Mouse (Mus musculus) lung, postnatal 0 days (tissue): ENCODE results near the gene Abcb10. TPM values are rescaled to one million over a fixed set of nuclear protein-coding genes. Genes with fewer than 3 reads are reported as not detected.
A peak's percentile ranks its signal among the peaks of the same experiment; 100 is the strongest.
"Not testable (repeated sequence)": the region's sequence is repeated elsewhere in the genome, so short reads cannot be mapped to it uniquely, and the experiment has no call there.

Source experiments
- ATAC-seq: fragments of 200-750 bp; cut with Nextera tagmentation; 2 replicates; pipeline ENCODE4 v1.8.0; 2017; ENCODE audit warnings: moderate library complexity
- DNase-seq: peaks from one replicate; pipeline ENCODE4 v3.0.0-alpha.2; 2016; ENCODE audit warnings: low spot score
- H3K27ac ChIP-seq: fragments of 300-500 bp; sonication (generic); 2 replicates; pipeline ENCODE4 v1.5.1; 2014; ENCODE audit warnings: antibody characterized with exemption, mild to moderate bottlenecking, low read length, mixed read lengths
- H3K27me3 ChIP-seq: fragments of 300-500 bp; sonication (generic); replicated peaks from 2 replicates; pipeline ENCODE4 v1.6.1; 2014; ENCODE audit warnings: low read length, mixed read lengths; ENCODE audit not compliant: insufficient read depth
- H3K36me3 ChIP-seq: fragments of 300-500 bp; sonication (generic); 2 replicates; pipeline ENCODE4 v1.6.1; 2014; ENCODE audit warnings: low read length, mixed read lengths; ENCODE audit not compliant: insufficient read depth
- H3K4me1 ChIP-seq: fragments of 300-500 bp; sonication (generic); 2 replicates; pipeline ENCODE4 v1.6.1; 2014; ENCODE audit warnings: antibody characterized with exemption, low read depth, low read length, mixed read lengths; ENCODE audit not compliant: insufficient read depth
- H3K4me2 ChIP-seq: fragments of 300-500 bp; sonication (generic); replicated peaks from 2 replicates; pipeline ENCODE4 v1.6.1; 2014; ENCODE audit warnings: low read depth, mild to moderate bottlenecking, low read length, moderate library complexity, mixed read lengths
- H3K4me3 ChIP-seq: fragments of 300-500 bp; sonication (generic); 2 replicates; pipeline ENCODE4 v1.5.1; 2014; ENCODE audit warnings: low read depth, low read length
- H3K9ac ChIP-seq: fragments of 300-500 bp; sonication (generic); replicated peaks from 2 replicates; pipeline ENCODE4 v1.6.1; 2014; ENCODE audit warnings: low read depth, mild to moderate bottlenecking
- H3K9me3 ChIP-seq: fragments of 300-500 bp; sonication (generic); 2 replicates; pipeline ENCODE4 v1.6.1; 2016; ENCODE audit warnings: low read length, mixed read lengths
- CTCF ChIP-seq: IDR thresholded peaks from 2 replicates; pipeline ENCODE4 v1.5.1; 2016; ENCODE audit warnings: antibody characterized with exemption, mild to moderate bottlenecking
- EP300 ChIP-seq: IDR thresholded peaks from 2 replicates; pipeline ENCODE4 v1.6.1; 2016; ENCODE audit warnings: antibody characterized with exemption, mild to moderate bottlenecking, control low read depth
- WGBS: fragments of 180-500 bp; shearing (Covaris S2); extraction: QIAGEN DNeasy Blood & Tissue Kit; methylation state at CpG from one replicate; pipeline ENCODE4 v1.1.7; 2014; 5-methylcytosine and 5-hydroxymethylcytosine counted together
- polyA plus RNA-seq: library from polyadenylated mRNA; unstranded; fragments of >200 nt; fragmentation: Nextera tagmentation; extraction: Ambion mirVana; gene quantifications from 2 replicates; pipeline ENCODE4 v1.2.1, GENCODE M21; 2015

The Abcb10 gene
- polyA plus RNA-seq, 1 experiment from 2014 or later, result 10.4 TPM

DNA sequence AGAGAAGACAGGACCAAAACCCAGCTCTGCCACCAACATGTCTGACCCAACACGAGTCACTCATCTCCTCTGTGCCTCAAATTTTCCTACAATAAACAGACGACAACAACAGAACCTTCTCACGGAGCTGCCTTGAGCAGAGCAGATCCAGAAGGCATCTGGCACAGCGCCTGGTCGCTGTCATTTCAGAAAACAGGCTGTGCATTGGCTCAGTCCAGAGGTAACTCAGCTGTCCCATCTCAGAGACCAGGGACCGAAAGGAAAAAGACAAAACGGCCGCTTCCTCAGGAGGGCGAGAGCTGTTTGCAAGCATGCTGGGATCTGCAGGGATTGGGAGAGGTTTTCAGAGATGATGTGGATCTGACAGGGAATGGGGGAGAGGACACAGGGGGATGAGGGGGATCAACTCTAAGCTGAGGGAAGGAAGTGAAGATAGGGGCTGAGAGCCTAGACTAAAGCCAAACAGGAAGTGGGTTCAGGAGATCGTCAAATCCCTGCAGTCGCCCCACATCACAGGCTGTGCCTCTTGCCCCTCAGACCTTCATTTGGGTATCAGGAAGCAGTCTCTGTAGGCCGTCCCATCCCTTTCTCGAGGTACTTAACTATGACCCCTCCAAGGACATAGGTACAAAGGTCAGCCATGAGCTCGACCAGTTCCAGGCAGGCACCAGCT lies 4.6 kb downstream of the Abcb10 start:
- ATAC-seq (peak; percentile 38), DNase-seq (peak; percentile 67)
- H3K4me3 ChIP-seq, result no peak overlapping the region
- no peaks in the 10 kb centered on the region for H3K27me3 ChIP-seq
- TF ChIP-seq CTCF, result no peak
- no peak for TF ChIP-seq EP300
- WGBS, result 41% methylated on average over 14 of the region's 14 CpGs
- no peaks in the 10 kb centered on the region for H3K36me3 ChIP-seq
- no peaks in the 10 kb centered on the region for H3K9me3 ChIP-seq
- peak overlapping the region; percentile 62; the same call in 1 of the 2 replicates for H3K27ac ChIP-seq
- H3K9ac ChIP-seq, result no peak overlapping the region
- peak overlapping the region; percentile 14; the same call in 1 of the 2 replicates for H3K4me2 ChIP-seq
- H3K4me1 ChIP-seq, result no peaks in the 10 kb centered on the region

DNA sequence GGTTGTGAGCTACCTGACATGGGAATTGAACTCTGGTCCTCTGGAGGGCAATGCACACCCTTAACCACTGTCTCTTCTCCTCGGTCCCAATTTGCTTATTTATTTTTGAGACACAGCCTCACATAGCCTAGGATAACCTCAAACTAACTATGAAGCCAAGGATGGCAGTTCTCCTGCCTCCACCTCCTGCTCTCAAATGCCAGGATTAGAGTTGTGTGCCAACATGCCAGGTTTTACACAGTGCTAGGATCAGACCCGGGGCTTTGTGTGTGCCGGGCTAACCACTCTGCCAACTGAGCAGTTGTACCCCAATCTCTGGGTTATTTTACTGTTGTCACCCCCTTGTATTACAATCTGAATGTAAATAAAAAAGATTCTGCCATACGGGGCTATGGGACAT lies 5.4 kb downstream of the Abcb10 start:
- peak overlapping the region; percentile 62; the same call in 1 of the 2 replicates for H3K27ac ChIP-seq
- no peaks in the 10 kb centered on the region for H3K4me1 ChIP-seq
- H3K27me3 ChIP-seq, result no peaks in the 10 kb centered on the region
- H3K9ac ChIP-seq, result no peak overlapping the region
- DNase-seq, result no peak
- H3K4me3 ChIP-seq, result no peak overlapping the region
- H3K9me3 ChIP-seq, result no peaks in the 10 kb centered on the region
- 76% methylated on average over 4 of the region's 4 CpGs for whole genome bisulfite sequencing
- no peaks in the 10 kb centered on the region for H3K36me3 ChIP-seq
- no peak for ATAC-seq
- no peak for TF ChIP-seq CTCF
- TF ChIP-seq EP300, result no peak
- no peak overlapping the region for H3K4me2 ChIP-seq

DNA sequence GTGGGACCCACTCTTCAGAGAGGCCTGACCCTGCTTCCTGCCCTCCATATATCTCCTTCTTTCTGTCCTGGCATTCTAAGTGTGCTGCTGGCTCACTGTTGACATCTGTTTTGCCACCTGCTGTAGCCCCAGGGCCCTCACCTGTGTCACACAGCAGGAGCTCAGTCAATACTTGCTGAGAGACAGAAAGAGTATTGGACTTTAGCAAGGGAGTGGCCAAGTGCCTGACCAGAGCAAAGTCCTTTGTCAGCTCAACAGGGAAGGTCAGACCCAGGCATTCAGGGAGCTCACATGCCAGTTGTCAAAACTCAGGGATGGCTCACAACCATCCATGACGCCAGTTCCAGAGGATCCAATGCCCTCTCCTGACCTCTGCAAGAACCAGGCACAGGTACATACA lies 9.4 kb downstream of the Abcb10 start:
- TF ChIP-seq CTCF, result no peak
- TF ChIP-seq EP300, result no peak
- H3K9ac ChIP-seq, result no peak overlapping the region
- DNase-seq, result no peak
- no peak overlapping the region for H3K4me3 ChIP-seq
- H3K27me3 ChIP-seq, result no peaks in the 10 kb centered on the region
- H3K27ac ChIP-seq, result no peak overlapping the region
- no peaks in the 10 kb centered on the region for H3K4me1 ChIP-seq
- H3K36me3 ChIP-seq, result no peaks in the 10 kb centered on the region
- H3K9me3 ChIP-seq, result no peaks in the 10 kb centered on the region
- H3K4me2 ChIP-seq, result no peak overlapping the region
- WGBS, result 86% methylated on average over 1 of the region's 1 CpGs
- no peak for ATAC-seq

DNA sequence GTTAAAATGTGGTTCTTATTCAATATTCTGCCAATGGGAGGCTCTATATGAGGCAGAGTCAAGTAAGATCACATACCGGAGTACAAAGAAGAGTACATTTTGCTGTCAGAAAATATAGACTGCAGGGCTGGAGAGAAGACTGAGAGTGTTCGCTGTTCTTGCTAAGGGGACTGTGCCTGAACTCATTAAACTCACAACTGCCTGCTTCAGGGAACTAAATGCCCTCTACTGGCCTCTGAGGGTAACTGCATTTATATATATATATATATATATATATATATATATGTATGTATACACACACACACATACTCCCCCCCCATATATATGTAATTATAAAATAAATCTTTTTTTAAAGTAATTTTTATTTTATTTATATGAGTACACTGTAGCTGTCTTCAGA lies 16.0 kb downstream of the Abcb10 start:
- no peaks in the 10 kb centered on the region for H3K36me3 ChIP-seq
- WGBS, result 58% methylated on average over 2 of the region's 2 CpGs
- peak; percentile 28; the same call in 1 of the 2 replicates for ATAC-seq
- H3K27ac ChIP-seq, result no peak overlapping the region
- peak; percentile 84 for DNase-seq
- H3K4me1 ChIP-seq, result no peaks in the 10 kb centered on the region
- H3K4me2 ChIP-seq, result no peak overlapping the region
- TF ChIP-seq CTCF (peak; percentile 55), EP300 (no peak)
- no peak overlapping the region for H3K4me3 ChIP-seq
- H3K9ac ChIP-seq, result no peak overlapping the region
- no peaks in the 10 kb centered on the region for H3K27me3 ChIP-seq
- H3K9me3 ChIP-seq, result no peaks in the 10 kb centered on the region

DNA sequence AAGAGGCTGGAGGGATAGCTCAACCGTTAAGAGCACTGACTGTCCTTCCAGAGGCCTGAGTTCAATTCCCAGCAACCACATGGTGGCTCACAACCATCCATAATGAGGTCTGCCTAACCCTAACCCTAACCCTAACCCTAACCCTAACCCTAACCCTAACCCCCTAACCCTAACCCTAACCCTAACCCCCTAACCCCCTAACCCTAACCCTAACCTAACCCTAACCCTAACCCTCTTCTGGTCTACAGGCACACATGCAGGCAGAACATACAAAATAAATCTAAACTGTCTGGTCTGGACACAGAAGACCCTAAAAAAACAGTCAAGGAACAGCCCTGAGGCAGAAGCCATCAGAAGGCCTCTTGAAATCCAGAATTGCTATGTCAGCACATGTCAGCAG lies 21.6 kb downstream of the Abcb10 start:
- Histone ChIP-seq H3K4me1 (no peaks in the 10 kb centered on the region), H3K9ac (no peak overlapping the region), H3K4me3 (no peak overlapping the region), H3K27ac (no peak overlapping the region), H3K9me3 (no peaks in the 10 kb centered on the region), H3K4me2 (no peak overlapping the region), H3K27me3 (no peaks in the 10 kb centered on the region), H3K36me3 (no peaks in the 10 kb centered on the region)
- DNase-seq, result no peak
- ATAC-seq, result no peak
- TF ChIP-seq EP300 (no peak), CTCF (no peak)
- 53% methylated on average over 1 of the region's 1 CpGs for WGBS

DNA sequence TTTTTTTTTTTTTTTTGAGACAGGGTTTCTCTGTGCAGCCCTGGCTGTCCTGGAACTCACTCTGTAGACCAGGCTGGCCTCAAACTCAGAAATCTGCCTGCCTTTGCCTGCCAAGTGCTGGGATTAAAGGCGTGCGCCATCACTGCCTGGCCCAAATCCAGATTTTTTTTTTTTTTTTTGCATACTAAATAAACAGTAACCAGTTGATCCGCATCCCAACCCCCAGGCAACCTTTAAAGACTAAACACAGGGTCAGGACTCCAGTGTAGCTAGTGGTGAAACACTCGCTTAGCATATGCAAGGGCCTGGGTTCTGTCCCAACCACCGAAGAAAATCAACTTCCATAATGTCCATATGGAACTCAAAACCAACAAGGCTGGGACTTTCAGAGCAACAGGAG lies 22.4 kb downstream of the Abcb10 start:
- 51% methylated on average over 5 of the region's 5 CpGs for WGBS
- H3K9me3 ChIP-seq, H3K36me3 ChIP-seq, H3K4me1 ChIP-seq, DNase-seq, H3K9ac ChIP-seq, ATAC-seq, H3K27ac ChIP-seq, H3K4me3 ChIP-seq, H3K27me3 ChIP-seq, H3K4me2 ChIP-seq: not testable (repeated sequence)

DNA sequence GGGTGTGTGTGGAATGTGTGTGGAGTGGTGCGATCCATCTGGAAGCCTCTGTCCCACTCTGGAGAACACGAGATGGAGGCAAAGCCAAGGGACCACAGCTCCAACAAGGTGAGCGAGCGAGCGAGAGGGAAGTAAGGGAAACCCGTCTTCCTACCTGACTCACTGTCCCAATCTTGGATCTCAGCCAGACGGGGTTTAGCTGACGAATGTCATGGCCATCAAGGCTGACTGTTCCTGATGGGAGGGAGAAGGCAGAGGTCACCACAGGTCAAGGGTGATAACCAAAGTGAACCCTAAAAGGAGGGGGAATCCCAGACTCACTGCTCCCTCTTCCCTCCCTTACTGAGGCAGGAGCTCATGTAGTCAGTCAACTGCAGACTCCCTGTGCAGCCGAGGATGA lies 22.9 kb downstream of the Abcb10 start:
- no peak for TF ChIP-seq CTCF
- TF ChIP-seq EP300, result no peak
- H3K4me1 ChIP-seq, result no peaks in the 10 kb centered on the region
- no peak for ATAC-seq
- no peaks in the 10 kb centered on the region for H3K36me3 ChIP-seq
- H3K9ac ChIP-seq, result no peak overlapping the region
- no peak overlapping the region for H3K4me2 ChIP-seq
- no peak overlapping the region for H3K27ac ChIP-seq
- 72% methylated on average over 9 of the region's 9 CpGs for WGBS
- H3K4me3 ChIP-seq, result no peak overlapping the region
- no peak for DNase-seq
- no peaks in the 10 kb centered on the region for H3K27me3 ChIP-seq
- H3K9me3 ChIP-seq, result no peaks in the 10 kb centered on the region
